Mouse (Mus musculus): ENCODE measurements around the gene Wwtr1. TPM values are rescaled to one million over a fixed set of nuclear protein-coding genes. Genes with fewer than 3 reads are reported as not detected.

The Wwtr1 gene
- polyA plus RNA-seq, 1 experiment from 2014 or later, result 6.6 TPM

- Histone ChIP-seq H3K4me3 (ENCODE audit: low read depth, low read length) (no peak overlapping the region), H3K4me1 (ENCODE audit: control insufficient read depth, insufficient read depth, low read length) (no peaks in the 10 kb centered on the region), H3K27me3 (ENCODE audit: control insufficient read depth, insufficient read depth, low read length) (no peaks in the 10 kb centered on the region), H3K27ac (ENCODE audit: low read depth, low read length) (no peak overlapping the region), H3K9me3 (ENCODE audit: control insufficient read depth, low read length) (no peaks in the 10 kb centered on the region), H3K36me3 (ENCODE audit: control insufficient read depth, insufficient read depth, low read length) (no peaks in the 10 kb centered on the region), H3K9ac (replicated peaks; ENCODE audit: low read depth, low read length) (no peak overlapping the region), H3K4me2 (ENCODE audit: low read depth, low read length) (no peak overlapping the region)
- 93% methylated on average over 9 of the region's 9 CpGs for WGBS
- no peak for ATAC-seq (ENCODE audit: low read depth)
These were observed 42.6 kb downstream of the Wwtr1 start for GRCm38 (mm10) chr3:57532991-57533725.

GRCm38 (mm10) chr3:57530836-57531235, 44.9 kb downstream of the Wwtr1 start:
- H3K9ac ChIP-seq (replicated peaks; ENCODE audit: low read depth, low read length), result no peak overlapping the region
- no peak overlapping the region for H3K4me3 ChIP-seq (ENCODE audit: low read depth, low read length)
- H3K27me3 ChIP-seq (ENCODE audit: control insufficient read depth, insufficient read depth, low read length), result no peaks in the 10 kb centered on the region
- H3K36me3 ChIP-seq (ENCODE audit: control insufficient read depth, insufficient read depth, low read length), result no peaks in the 10 kb centered on the region
- no peaks in the 10 kb centered on the region for H3K4me1 ChIP-seq (ENCODE audit: control insufficient read depth, insufficient read depth, low read length)
- H3K4me2 ChIP-seq (ENCODE audit: low read depth, low read length), result no peak overlapping the region
- H3K27ac ChIP-seq (ENCODE audit: low read depth, low read length), result no peak overlapping the region
- ATAC-seq (ENCODE audit: low read depth), result no peak
- H3K9me3 ChIP-seq (ENCODE audit: control insufficient read depth, low read length), result no peaks in the 10 kb centered on the region; the same call in 1 of the 2 replicates
- 83% methylated on average over 1 of the region's 1 CpGs for WGBS

- no peaks in the 10 kb centered on the region; the same call in 1 of the 2 replicates for H3K9me3 ChIP-seq (ENCODE audit: control insufficient read depth, low read length)
- no peak overlapping the region for H3K9ac ChIP-seq (replicated peaks; ENCODE audit: low read depth, low read length)
- H3K4me3 ChIP-seq (ENCODE audit: low read depth, low read length), result no peak overlapping the region
- no peak for ATAC-seq (ENCODE audit: low read depth)
- no peaks in the 10 kb centered on the region for H3K27me3 ChIP-seq (ENCODE audit: control insufficient read depth, insufficient read depth, low read length)
- 93% methylated on average over 4 of the region's 4 CpGs for WGBS
- no peak overlapping the region for H3K27ac ChIP-seq (ENCODE audit: low read depth, low read length)
- H3K4me2 ChIP-seq (ENCODE audit: low read depth, low read length), result no peak overlapping the region
- no peaks in the 10 kb centered on the region for H3K36me3 ChIP-seq (ENCODE audit: control insufficient read depth, insufficient read depth, low read length)
- no peaks in the 10 kb centered on the region for H3K4me1 ChIP-seq (ENCODE audit: control insufficient read depth, insufficient read depth, low read length)
These were observed 45.5 kb downstream of the Wwtr1 start for GRCm38 (mm10) chr3:57530221-57530620.

GRCm38 (mm10) chr3:57527154-57527553, 48.6 kb downstream of the Wwtr1 start:
- no peaks in the 10 kb centered on the region for H3K27me3 ChIP-seq (ENCODE audit: control insufficient read depth, insufficient read depth, low read length)

GRCm38 (mm10) chr3:57523093-57523492, 52.6 kb downstream of the Wwtr1 start:
- Histone ChIP-seq H3K36me3 (ENCODE audit: control insufficient read depth, insufficient read depth, low read length) (no peaks in the 10 kb centered on the region), H3K27ac (ENCODE audit: low read depth, low read length) (no peak overlapping the region), H3K9ac (replicated peaks; ENCODE audit: low read depth, low read length) (no peak overlapping the region), H3K4me3 (ENCODE audit: low read depth, low read length) (no peak overlapping the region), H3K27me3 (ENCODE audit: control insufficient read depth, insufficient read depth, low read length) (no peaks in the 10 kb centered on the region), H3K4me1 (ENCODE audit: control insufficient read depth, insufficient read depth, low read length) (no peaks in the 10 kb centered on the region), H3K9me3 (ENCODE audit: control insufficient read depth, low read length) (no peaks in the 10 kb centered on the region; the same call in 1 of the 2 replicates), H3K4me2 (ENCODE audit: low read depth, low read length) (no peak overlapping the region)
- ATAC-seq (ENCODE audit: low read depth), result no peak
- WGBS, result 95% methylated on average over 5 of the region's 5 CpGs

More at GRCm38 (mm10) chr3:57527154-57527553, 48.6 kb downstream of the Wwtr1 start:
- no peak overlapping the region for H3K4me2 ChIP-seq (ENCODE audit: low read depth, low read length)
- no peaks in the 10 kb centered on the region; the same call in 1 of the 2 replicates for H3K9me3 ChIP-seq (ENCODE audit: control insufficient read depth, low read length)
- no peak overlapping the region for H3K9ac ChIP-seq (replicated peaks; ENCODE audit: low read depth, low read length)
- H3K4me3 ChIP-seq (ENCODE audit: low read depth, low read length), result no peak overlapping the region
- H3K4me1 ChIP-seq (ENCODE audit: control insufficient read depth, insufficient read depth, low read length), result no peaks in the 10 kb centered on the region
- no peak for ATAC-seq (ENCODE audit: low read depth)
- H3K27ac ChIP-seq (ENCODE audit: low read depth, low read length), result no peak overlapping the region
- H3K36me3 ChIP-seq (ENCODE audit: control insufficient read depth, insufficient read depth, low read length), result no peaks in the 10 kb centered on the region

- ATAC-seq (ENCODE audit: low read depth), result no peak
- no peak overlapping the region for H3K4me2 ChIP-seq (ENCODE audit: low read depth, low read length)
- H3K27me3 ChIP-seq (ENCODE audit: control insufficient read depth, insufficient read depth, low read length), result no peaks in the 10 kb centered on the region
- no peak overlapping the region for H3K9ac ChIP-seq (replicated peaks; ENCODE audit: low read depth, low read length)
- no peaks in the 10 kb centered on the region; the same call in 1 of the 2 replicates for H3K9me3 ChIP-seq (ENCODE audit: control insufficient read depth, low read length)
- no peaks in the 10 kb centered on the region for H3K36me3 ChIP-seq (ENCODE audit: control insufficient read depth, insufficient read depth, low read length)
- H3K27ac ChIP-seq (ENCODE audit: low read depth, low read length), result no peak overlapping the region
- H3K4me1 ChIP-seq (ENCODE audit: control insufficient read depth, insufficient read depth, low read length), result no peaks in the 10 kb centered on the region
- H3K4me3 ChIP-seq (ENCODE audit: low read depth, low read length), result no peak overlapping the region
- WGBS, result 94% methylated on average over 4 of the region's 4 CpGs
These were observed 53.8 kb downstream of the Wwtr1 start for GRCm38 (mm10) chr3:57521876-57522275.

GRCm38 (mm10) chr3:57519995-57520394, 55.7 kb downstream of the Wwtr1 start:
- H3K4me3 ChIP-seq (ENCODE audit: low read depth, low read length), result no peak overlapping the region

GRCm38 (mm10) chr3:57516146-57516545, 59.6 kb downstream of the Wwtr1 start:
- H3K27ac ChIP-seq (ENCODE audit: low read depth, low read length), result no peak overlapping the region
- H3K36me3 ChIP-seq (ENCODE audit: control insufficient read depth, insufficient read depth, low read length), result no peaks in the 10 kb centered on the region
- H3K9me3 ChIP-seq (ENCODE audit: control insufficient read depth, low read length), result no peaks in the 10 kb centered on the region
- WGBS, result 78% methylated on average over 4 of the region's 4 CpGs
- no peak overlapping the region for H3K9ac ChIP-seq (replicated peaks; ENCODE audit: low read depth, low read length)
- H3K4me2 ChIP-seq (ENCODE audit: low read depth, low read length), result no peak overlapping the region
- no peaks in the 10 kb centered on the region for H3K4me1 ChIP-seq (ENCODE audit: control insufficient read depth, insufficient read depth, low read length)
- ATAC-seq (ENCODE audit: low read depth), result no peak
- H3K4me3 ChIP-seq (ENCODE audit: low read depth, low read length), result no peak overlapping the region
- no peaks in the 10 kb centered on the region for H3K27me3 ChIP-seq (ENCODE audit: control insufficient read depth, insufficient read depth, low read length)

More at GRCm38 (mm10) chr3:57519995-57520394, 55.7 kb downstream of the Wwtr1 start:
- Histone ChIP-seq H3K4me2 (ENCODE audit: low read depth, low read length) (no peak overlapping the region), H3K27ac (ENCODE audit: low read depth, low read length) (no peak overlapping the region), H3K9ac (replicated peaks; ENCODE audit: low read depth, low read length) (no peak overlapping the region), H3K27me3 (ENCODE audit: control insufficient read depth, insufficient read depth, low read length) (no peaks in the 10 kb centered on the region), H3K4me1 (ENCODE audit: control insufficient read depth, insufficient read depth, low read length) (no peaks in the 10 kb centered on the region), H3K36me3 (ENCODE audit: control insufficient read depth, insufficient read depth, low read length) (no peaks in the 10 kb centered on the region), H3K9me3 (ENCODE audit: control insufficient read depth, low read length) (no peaks in the 10 kb centered on the region)
- WGBS, result 93% methylated on average over 7 of the region's 7 CpGs
- ATAC-seq (ENCODE audit: low read depth), result no peak

GRCm38 (mm10) chr3:57515044-57515443, 60.7 kb downstream of the Wwtr1 start:
- ATAC-seq (ENCODE audit: low read depth), result no peak
- H3K4me1 ChIP-seq (ENCODE audit: control insufficient read depth, insufficient read depth, low read length), result no peaks in the 10 kb centered on the region
- no peaks in the 10 kb centered on the region for H3K36me3 ChIP-seq (ENCODE audit: control insufficient read depth, insufficient read depth, low read length)
- no peak overlapping the region for H3K4me3 ChIP-seq (ENCODE audit: low read depth, low read length)
- H3K27ac ChIP-seq (ENCODE audit: low read depth, low read length), result no peak overlapping the region
- no peaks in the 10 kb centered on the region for H3K9me3 ChIP-seq (ENCODE audit: control insufficient read depth, low read length)
- H3K27me3 ChIP-seq (ENCODE audit: control insufficient read depth, insufficient read depth, low read length), result no peaks in the 10 kb centered on the region
- no peak overlapping the region for H3K9ac ChIP-seq (replicated peaks; ENCODE audit: low read depth, low read length)
- WGBS, result 98% methylated on average over 7 of the region's 7 CpGs
- H3K4me2 ChIP-seq (ENCODE audit: low read depth, low read length), result no peak overlapping the region
